Mouse (Mus musculus) cortical plate, adult 2 months (tissue): ENCODE data around the gene Nampt.

Source experiments
- CTCF ChIP-seq: fragments of 200-500 bp; IDR thresholded peaks from 2 replicates; pipeline ENCODE4 v1.5.1; 2011; ENCODE audit warnings: mild to moderate bottlenecking, control low read depth, low read length; ENCODE audit not compliant: insufficient read depth; ENCODE audit errors: extremely low read depth
- POLR2A ChIP-seq: fragments of 200-500 bp; IDR thresholded peaks from 2 replicates; pipeline ENCODE4 v1.6.1; 2011; ENCODE audit warnings: mild to moderate bottlenecking, low read length, control low read depth; ENCODE audit not compliant: insufficient read depth; ENCODE audit errors: extremely low read depth

- TF ChIP-seq CTCF (no peak), POLR2A (no peak)
Measured at GRCm38 (mm10) chr12:32835235-32835634, 15.9 kb downstream of the Nampt start.
